Mouse (Mus musculus) left cerebral cortex, postnatal 36 days (tissue): ENCODE measurements around the gene Smox. TPM values are rescaled to one million over a fixed set of nuclear protein-coding genes. Genes with fewer than 3 reads are reported as not detected.
"Not testable (repeated sequence)": the region's sequence is repeated elsewhere in the genome, so short reads cannot be mapped to it uniquely, and the experiment has no call there.

Experiments
- DNase-seq, 2 experiments: peaks; one replicate each; pipeline ENCODE4 v3.0.0; 2021 to 2022; ENCODE audit warnings: low spot score in 2 of 2, mixed read lengths in 1 of 2
- intact Hi-C: fragments of 180-260 bp; cut with DNase I; formaldehyde crosslinking; loops from one replicate; pipeline ENCODE4 v1.15.1; 2025
- total RNA-seq, 2 experiments: library from RNA; stranded (reverse); gene quantifications; 2 replicates each; pipeline ENCODE4 v1.2.3; 2021

The Smox gene
- 10 to 100 TPM; 67.0 to 78.1 TPM for total RNA-seq

DNA sequence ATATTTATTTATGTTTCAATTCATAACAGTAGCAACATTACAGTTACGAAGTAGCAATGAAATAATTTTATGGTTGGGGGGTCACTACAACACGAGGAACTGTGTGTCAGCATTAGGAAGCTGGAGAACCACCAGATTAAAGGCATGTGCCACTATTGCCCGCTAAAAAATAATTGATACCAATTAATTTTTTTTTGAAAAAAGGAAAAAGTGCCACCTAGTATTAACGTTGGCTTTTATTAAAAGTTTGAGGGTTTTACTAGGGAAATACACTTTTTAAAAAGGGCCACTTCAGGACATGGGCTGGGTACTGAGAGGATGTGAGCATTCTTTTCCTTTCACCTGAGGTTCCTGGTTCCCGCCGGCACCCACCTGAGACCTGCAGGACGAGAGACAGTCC lies at the start of gene Smox:
Smox (plus strand) TSS at position 301 of the 400 bp plus-strand sequence.
- intact Hi-C loops, result loop anchor here (5.0 kb wide), 1 partner anchor 69 kb away; no protein-coding TSS in a partner anchor
- DNase-seq, result no peak

DNA sequence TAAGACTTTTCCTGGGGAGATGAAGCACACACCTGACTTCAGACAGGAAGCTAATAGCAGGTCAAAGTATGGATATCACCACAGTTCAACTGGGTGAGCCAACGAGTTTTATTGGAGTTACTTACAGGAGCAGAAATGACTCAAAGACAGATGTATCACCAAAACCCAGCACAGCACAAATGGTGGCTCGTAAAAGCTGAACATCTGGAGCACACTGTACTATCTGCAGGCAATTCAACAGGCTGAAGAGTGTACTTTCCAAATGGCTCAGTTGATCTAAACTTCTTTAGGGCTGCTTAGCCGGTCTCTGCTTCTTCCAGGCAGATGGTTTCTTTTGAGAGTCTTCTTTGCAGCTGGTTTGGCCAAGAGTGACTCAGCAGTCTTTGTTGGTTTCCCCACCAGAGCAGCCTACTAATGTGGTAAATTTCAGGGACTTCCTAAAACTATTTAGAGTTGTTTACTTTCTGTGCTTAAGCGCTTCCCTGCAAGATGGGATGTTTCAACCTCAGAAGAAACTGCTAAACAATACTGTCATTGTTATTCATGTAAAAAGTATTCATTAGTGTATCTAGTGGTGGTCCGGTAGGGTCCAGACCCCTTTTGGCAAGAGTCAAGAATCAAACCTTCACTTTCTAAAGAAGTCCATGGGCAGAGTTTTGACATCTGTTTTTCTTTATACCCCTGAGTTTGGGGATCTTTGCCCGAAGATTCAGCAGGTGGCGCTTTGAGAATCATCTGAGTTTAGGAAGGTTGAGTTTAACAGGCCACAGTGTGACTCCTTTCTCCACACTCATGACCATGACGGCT lies 48.0 kb upstream of the Smox start:
- intact Hi-C loops, result no loop called here
- DNase-seq, result no peak

DNA sequence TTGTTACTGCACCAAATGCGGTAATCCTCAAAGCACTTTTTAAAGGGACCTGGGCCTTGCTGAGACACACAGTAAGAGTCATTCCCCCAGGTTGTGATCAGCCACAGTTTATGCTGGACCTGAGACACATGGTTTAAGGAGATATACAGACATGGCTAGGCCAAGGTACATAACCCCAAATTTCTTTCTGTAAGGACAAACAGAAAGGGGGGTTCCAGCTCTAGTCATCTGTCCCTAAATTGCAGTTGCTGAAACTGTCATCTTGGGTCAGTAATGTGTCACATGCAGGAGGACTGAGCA lies 47.5 kb upstream of the Smox start:
- DNase-seq, result no peak
- intact Hi-C loops, result no loop called here

DNA sequence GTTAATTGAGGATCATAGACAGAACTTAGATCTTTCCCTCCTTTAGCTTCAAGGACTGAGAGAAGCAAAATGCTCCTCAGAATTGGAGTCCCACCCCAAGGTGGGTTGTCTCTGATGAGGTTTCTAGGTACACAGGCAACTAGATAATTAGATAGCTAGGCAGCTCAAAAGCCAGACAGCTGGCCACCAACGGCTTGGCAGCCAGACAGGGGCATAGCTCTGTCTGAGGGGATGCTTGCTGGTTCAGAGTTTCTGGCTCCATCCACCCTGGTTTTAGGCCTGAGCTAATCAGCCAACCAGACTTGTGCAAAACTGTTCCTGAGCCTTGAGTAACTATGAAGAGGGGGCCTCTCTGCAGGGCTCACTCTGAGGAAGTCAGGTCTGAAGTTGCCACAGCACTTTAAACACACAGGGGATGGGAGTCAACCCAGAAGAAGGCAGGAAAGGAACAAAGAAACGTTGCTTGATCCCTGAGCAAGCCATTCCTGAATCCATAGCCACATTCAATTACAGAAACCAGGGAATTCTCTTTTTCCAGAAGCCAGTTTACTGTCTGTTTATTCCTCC lies 44.8 kb upstream of the Smox start:
- intact Hi-C loops, result no loop called here
- DNase-seq, result no peak

DNA sequence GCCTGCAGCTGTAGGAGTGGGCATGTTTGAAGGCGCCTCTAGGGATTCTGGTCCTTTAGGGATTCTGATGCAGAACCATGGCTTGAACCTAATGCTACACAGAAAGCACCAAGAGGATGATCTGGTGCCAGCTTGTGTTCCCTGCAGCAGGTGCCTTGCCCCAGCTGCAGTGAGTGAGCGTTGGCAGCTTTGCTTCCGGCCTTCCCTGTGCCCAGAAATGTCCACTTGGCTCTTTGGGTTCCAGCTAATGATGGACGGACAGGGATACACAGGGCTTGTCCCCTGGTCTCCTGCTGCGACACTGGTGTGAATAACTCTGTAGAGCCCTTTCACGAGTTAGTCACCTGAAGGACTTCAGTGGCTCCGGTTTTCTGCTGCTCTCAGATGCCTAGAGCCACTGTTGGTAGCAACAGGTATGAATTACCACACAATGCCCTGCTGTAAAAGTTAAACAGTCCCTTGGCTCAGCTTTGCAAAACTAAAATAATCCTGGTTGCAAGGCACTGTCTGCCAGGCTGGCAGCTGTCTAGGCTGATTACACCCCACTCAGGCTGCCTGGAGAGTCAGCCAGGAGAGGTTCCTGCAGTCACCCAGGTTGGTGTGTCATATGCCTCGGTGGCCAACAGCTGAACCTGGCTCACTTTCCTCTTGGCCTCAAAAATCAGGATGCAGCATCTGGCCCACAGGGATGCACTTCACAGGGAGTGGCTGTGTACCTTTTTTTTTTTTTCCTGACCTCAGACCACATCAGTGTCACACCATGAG lies 43.5 kb upstream of the Smox start:
- intact Hi-C loops, result no loop called here
- DNase-seq, result no peak

DNA sequence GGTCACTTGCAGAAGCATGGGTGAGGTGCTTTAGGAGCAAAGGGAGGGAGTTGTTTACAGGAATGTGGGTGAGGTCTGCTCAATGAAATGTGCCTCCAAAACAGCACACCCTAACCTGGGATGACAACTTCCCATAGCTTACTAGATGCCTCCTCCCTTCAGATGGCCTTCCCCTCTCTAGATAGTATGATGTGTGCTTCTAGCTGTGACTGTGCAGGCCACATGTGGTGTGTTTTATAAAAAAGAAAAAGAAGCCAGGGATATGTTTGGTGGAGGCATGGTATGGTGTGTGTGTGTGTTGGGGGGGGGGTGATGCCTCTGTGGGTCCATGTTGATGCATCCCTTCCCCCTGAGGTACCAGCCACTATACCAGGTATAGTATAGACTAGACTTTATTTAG lies 42.9 kb upstream of the Smox start:
- DNase-seq, result no peak
- intact Hi-C loops, result no loop called here

DNA sequence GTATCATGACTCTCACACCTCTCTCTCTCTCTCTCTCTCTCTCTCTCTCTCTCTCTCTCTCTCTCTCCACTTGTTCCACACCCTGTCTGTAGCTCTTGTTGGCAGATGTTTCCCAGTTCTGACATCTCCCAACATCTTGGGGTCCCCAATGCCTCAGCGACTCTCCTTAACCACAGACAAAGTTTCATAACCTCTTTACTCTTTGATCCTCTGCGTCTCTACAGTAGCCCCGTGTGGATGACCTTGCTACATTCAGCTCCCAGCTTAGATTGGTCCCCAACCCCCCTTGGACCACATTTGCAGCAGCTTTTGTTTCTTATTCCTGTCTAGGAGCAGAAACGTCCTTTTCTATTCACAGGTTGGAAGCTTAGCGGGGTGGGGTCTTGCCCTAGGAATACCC lies 41.6 kb upstream of the Smox start:
- DNase-seq, result no peak
- intact Hi-C loops, result no loop called here

DNA sequence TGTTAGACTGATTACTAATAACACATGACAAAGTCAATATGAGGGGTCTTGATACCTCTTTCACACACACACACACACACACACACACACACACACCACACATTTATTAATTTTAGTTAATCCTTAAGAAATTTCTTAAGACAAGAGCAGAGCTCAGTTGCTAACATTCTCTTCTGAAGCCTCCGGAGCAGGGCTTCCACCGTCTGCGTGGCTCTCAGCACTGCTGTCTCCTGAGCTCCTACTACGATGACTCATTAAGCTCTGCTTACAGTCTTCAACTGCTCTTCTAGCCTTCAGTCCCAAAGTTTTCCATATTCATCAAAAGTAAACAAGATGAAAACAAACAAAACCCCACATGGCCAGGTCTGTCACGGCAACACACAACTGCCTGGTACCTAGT lies 40.8 kb upstream of the Smox start:
- intact Hi-C loops, result no loop called here
- peak in 1 of 2 experiments; percentile 9 for DNase-seq

DNA sequence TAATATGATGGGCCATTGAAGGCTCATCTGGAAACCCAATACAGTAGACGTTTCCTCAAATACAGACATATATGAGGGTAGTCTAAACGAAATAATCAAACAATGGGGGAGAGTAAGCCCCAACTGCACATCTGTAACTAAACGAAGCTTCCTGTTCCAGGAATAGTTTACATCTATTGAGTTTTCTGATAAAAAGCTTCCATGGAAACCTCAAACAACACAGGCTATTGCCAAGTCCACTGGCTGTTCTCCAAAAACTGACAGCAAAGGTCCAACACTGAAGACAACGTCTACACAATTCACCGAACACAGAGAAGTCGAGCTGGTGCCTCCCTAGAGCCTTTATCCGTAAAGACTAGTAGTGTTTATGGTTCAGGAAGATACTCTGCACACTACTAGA lies 33.6 kb upstream of the Smox start:
- no peak for DNase-seq
- intact Hi-C loops, result no loop called here

DNA sequence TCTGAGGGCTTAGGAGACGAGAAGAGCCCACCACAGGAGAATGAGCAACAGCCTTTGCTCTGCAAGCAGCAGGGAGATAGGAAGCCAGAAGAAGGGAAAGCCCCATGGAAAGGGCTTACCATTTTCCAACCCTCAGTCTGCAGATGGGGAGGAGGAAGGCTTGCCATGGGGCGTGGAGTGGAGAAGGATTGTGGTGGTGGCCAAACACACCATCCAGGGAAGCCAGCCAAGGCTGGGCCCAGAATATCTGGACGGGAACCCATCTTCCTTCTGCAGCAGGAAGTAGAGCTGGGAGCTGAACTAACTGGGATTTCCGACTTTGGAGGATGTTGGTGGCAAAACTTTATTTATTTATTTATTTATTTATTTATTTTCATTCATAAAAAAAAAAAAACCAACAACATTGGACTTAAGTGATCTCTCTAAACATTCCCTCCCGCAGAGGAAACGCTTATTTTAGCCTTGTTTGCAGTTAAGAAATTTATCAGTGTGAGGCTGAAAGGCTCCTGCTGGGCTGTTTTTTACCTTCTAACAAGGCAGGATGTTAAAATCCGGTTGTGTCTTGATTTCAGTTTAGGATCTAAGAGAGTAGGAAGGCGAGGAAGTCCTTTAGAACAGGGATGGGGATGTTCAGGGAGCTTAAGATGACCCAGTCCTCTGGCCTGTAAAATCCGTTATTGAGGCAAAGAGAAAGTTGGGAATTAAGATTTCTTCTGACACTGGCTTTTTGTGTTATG lies 30.2 kb upstream of the Smox start:
- DNase-seq, result no peak
- intact Hi-C loops, result no loop called here

DNA sequence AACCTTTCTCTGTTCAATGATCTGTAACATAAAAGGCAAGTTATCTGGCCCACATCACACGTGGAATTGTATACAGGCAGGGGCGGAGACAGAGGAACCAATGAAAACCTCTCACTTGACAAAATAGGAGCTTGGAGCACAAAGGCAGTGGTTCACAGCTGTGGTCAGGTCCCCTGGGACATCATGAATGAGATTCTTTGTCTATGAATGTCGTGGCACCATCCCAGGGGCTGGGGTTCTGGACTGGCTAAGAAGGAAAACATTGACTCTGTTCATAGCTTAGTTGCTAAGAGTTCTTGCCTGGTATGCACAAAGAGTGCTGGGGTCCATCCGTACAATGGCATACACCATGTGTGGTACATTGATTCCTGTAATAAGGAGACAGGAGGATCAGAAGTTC lies 28.3 kb upstream of the Smox start:
- intact Hi-C loops, result no loop called here
- DNase-seq, result no peak

DNA sequence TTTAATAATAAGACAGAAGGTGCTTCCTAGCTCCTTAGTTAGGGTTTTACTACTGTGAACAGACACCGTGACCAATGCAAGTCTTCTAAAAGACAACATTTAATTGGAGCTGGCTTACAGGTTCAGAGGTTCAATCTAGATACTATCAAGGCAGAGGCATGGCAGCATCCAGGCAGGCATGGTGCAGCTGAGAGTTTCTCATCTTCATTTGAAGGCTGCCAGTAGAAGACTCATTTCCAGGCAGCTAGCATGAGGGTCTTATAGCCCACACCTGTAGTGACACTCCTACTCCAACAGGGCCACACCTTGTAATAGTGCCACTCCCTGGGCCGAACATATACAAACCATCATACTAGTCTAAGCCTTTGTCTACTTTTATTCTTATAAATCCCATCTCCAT lies 27.1 kb upstream of the Smox start:
- intact Hi-C loops, result no loop called here

DNA sequence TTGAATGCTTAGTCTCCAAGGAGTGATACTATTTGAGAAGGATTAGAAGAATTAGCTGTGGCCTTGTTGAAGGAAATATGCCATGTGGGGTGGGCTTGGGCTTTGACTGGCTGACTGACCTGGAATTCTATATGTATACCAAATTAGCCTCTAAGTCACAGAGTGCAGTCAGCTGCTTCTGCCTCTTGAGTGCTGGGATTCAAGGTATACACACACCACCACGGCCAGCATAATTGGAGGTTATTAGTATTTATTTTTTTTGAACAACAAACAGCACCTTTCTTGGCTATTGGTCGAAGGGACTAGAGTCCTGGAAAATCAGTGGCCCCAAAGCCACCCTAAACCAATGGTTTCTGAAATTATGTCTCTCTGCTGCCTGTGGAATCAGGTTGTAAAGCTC lies 24.6 kb upstream of the Smox start:
- intact Hi-C loops, result no loop called here
- no peak for DNase-seq

More for the DNA sequence above, 27.1 kb upstream of the Smox start:
- DNase-seq, result no peak

DNA sequence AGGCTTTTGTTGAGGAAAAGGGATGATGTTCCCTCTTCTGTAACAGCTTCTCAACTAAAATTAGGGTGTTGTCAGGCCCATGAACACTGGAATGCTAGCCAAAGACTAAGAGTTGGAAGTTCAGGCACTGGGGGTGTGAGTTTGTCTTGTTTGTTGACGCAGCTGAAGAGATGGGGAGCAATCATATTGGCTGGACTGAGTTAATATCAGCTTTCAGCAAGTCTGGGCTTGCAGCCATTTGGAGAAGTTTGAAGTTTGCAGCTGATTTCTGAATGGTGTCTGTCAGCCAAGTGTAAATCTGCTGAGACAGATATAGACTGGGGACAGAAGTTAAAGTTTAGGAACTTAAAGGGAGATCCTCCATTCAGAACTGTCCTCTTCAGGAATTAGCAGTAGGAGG lies 21.4 kb upstream of the Smox start:
- DNase-seq, result no peak
- intact Hi-C loops, result no loop called here

DNA sequence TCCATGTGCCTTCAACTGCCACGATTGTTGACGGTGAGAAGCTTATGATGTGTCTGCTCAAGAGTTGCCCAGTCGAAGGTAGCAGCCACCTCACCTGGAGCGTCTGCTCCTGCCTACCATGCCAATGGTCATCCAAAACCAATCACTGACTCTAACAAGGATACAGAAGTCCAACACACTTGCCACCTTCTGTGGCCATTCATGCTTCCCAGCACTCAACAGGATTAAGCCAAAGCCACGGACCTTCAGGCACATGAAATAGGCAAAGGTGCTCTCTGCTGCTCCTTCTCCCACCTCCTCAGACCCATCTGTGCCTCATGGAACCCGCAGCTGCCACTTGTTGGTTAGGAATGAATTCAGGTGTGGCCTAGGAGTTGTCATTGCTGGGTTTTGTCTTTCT lies 17.5 kb upstream of the Smox start:
- intact Hi-C loops, result no loop called here

DNA sequence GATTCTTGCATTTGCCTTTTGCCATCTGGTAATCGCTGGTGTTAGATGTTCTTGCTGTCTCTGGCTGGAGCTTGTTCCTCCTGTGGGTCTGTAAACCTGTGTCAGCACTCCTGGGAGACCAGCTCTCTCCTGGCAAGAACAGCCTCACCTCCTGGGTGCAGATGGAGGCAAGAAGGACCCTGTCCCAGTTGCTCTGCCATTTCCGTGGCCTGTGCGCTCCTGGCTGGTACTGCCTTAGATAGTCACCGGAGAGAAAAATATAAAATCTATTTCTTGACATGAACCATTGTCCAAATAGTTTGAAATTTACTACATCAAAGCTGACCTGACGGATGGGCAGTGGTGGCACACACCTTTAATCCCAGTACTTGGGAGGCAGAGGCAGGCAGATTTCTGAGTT lies 14.2 kb upstream of the Smox start:
- DNase-seq, intact Hi-C loops: not testable (repeated sequence)

More for the DNA sequence above, 17.5 kb upstream of the Smox start:
- no peak for DNase-seq

DNA sequence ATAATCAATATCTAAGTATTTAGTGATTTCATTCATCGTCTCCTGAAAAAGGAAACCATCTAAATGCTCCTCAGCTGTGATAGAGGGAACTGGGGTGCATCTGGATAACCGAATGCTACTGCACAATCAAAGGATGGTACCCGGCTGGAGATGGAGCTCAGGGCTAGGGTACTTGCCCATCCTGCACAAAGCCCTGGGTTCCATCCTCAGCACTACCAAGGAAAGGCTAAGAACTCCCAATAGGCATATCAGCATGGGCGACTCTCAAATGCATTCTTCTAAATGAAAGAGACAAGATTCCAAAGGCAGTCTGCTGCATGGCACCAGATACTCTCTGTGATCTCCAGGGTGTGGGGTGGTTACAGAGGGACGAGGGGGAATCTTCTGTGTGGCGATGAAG lies 13.4 kb upstream of the Smox start:
- intact Hi-C loops, result no loop called here
- no peak for DNase-seq

DNA sequence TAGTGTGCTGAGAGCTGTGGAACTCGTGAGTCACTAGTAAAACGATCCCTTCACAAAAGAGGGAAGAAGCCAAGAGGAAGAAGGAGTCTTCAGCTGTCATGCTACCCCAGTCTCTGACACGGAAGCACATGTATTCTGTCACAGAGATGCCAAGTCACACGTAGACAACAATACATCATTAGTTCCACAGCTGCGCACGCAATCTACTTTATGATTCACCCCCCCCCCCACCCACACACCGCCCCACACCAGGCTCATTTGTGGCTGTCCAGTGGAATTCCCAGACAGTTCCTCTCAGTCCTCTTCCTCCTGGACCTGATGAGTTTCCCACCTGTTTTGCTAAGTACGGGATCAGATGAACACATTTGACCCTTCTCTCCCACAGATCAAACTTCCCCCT lies 12.9 kb upstream of the Smox start:
- intact Hi-C loops, result no loop called here

DNA sequence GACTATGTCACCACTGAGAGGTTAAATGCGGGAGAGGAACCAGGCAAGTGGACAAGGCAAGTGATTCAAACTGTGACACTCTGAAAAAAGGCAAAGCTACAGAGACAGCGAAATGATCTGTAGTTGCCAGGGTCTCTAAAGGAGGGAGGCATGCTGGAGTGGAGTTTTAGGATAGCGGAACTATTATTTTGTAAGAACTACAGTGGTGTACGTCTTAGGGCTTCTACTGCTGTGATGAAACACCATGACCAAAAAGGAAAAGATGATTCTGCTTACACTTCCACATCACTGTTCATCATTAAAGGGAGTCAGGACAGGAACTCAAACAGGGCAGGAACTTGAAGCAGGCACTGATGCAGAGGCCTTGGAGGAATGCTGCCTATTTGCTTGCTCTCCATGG lies 12.4 kb upstream of the Smox start:
- DNase-seq, result no peak
- intact Hi-C loops, result no loop called here

More for the DNA sequence above, 12.9 kb upstream of the Smox start:
- no peak for DNase-seq

DNA sequence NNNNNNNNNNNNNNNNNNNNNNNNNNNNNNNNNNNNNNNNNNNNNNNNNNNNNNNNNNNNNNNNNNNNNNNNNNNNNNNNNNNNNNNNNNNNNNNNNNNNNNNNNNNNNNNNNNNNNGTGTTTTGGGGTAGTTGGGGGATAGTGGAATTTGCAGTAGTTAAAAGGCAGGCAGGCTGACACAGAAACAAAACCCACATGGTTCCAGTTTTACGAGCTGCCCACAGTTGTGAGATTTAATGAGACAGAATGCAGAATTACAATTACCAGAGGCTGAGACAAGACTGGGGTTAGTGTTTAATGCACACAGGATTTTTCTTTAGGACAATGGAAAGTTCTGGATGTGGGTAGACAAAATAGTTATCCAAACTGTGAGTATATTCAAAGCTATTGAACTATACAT lies 9.6 kb upstream of the Smox start:
- intact Hi-C loops, result no loop called here
- no peak for DNase-seq
